Mouse (Mus musculus): ENCODE measurements at regions not wholly inside any gene's neighbourhood (a gene's known extent, or its start where the extent isn't known, plus 50 kb on each side); places are given as distances from the start of the nearest gene placed in this dataset.

DNA sequence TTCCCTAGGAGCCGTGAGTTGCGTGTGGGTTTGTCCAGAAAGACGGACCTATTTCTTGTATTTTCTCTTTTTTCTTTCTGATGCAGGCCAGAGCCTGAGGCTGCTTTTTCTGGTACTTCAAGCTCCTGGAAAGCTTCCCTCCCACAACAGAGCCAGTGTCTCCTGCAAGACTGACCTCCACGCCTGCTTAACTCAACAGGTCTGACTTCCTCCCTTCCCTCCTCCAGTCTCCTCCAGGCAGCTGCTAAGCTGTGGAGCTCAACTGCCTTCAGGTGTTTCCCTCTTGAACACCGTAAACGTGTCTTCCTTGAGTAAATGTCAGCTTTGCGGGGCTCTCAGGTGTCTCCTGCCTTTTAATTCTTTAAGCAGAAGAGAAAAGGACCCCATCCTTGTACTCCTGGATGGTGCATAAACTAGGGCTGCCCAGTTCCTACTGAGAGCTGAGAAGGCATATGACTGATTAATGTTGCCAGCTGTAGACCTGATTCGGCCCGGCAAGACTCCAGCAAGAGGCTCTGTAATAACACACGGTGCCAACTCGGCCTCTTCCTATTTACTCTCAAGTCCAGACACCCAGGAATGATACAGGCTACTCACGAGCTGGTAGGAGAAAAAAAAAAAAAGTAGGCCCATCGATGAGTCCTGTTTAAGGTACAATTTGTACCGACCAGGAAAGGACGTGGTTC is 260.9 kb downstream of the 3100002H09Rik start:
- TF ChIP-seq CTCF (IDR thresholded peaks at IDR 0.05; ENCODE audit: low read depth, low read length), result no peak
- no peak for TF ChIP-seq POLR2A (IDR thresholded peaks at IDR 0.05; ENCODE audit: borderline replicate concordance, low read depth, low read length)
